Mouse (Mus musculus) liver, postnatal 0 days (tissue): ENCODE data around the gene Ccdc88c.
A peak's percentile ranks its signal among the peaks of the same experiment; 100 is the strongest.

Source experiments
- CTCF ChIP-seq: sonication (generic); IDR thresholded peaks from 2 replicates; pipeline ENCODE4 v1.5.1; 2016; ENCODE audit warnings: antibody characterized with exemption, low read depth
- EP300 ChIP-seq: IDR thresholded peaks from 2 replicates; pipeline ENCODE4 v1.6.1; 2016; ENCODE audit warnings: antibody characterized with exemption, low read depth, mild to moderate bottlenecking

- TF ChIP-seq CTCF (no peak), EP300 (0 out of 2 replicates have a peak, but pooled peaks have one; percentile 27)
Observed at GRCm38 (mm10) chr12:101025379-101025778, 3.5 kb downstream of the Ccdc88c start.
